Mouse (Mus musculus) liver, embryonic 16.5 days (tissue): Measurements from ENCODE around the gene Foxo3. TPM values are rescaled to one million over a fixed set of nuclear protein-coding genes. Genes with fewer than 3 reads are reported as not detected.

Source experiments
- ATAC-seq: fragments of 200-750 bp; cut with Nextera tagmentation; 2 replicates; pipeline ENCODE4 v1.8.0; 2017; ENCODE audit warnings: low read depth, mild to moderate bottlenecking, moderate number of reproducible peaks, moderate library complexity
- H3K27ac ChIP-seq: fragments of 300-500 bp; sonication (generic); 2 replicates; pipeline ENCODE4 v1.5.1; 2014; ENCODE audit warnings: mild to moderate bottlenecking, low read length
- H3K27me3 ChIP-seq: fragments of 300-500 bp; sonication (generic); 2 replicates; pipeline ENCODE4 v1.6.1; 2014; ENCODE audit warnings: low read depth, low read length, mixed read lengths; ENCODE audit not compliant: control insufficient read depth, insufficient read depth
- H3K36me3 ChIP-seq: fragments of 300-500 bp; sonication (generic); 2 replicates; pipeline ENCODE4 v1.6.1; 2014; ENCODE audit warnings: mild to moderate bottlenecking; ENCODE audit not compliant: control insufficient read depth, insufficient read depth
- H3K4me1 ChIP-seq: fragments of 300-500 bp; sonication (generic); 2 replicates; pipeline ENCODE4 v1.6.1; 2014; ENCODE audit warnings: low read depth, low read length, mixed read lengths; ENCODE audit not compliant: control insufficient read depth
- H3K4me2 ChIP-seq: fragments of 300-500 bp; sonication (generic); 2 replicates; pipeline ENCODE4 v1.6.1; 2014; ENCODE audit warnings: low read depth, low read length, mixed read lengths
- H3K4me3 ChIP-seq: fragments of 300-500 bp; sonication (generic); 2 replicates; pipeline ENCODE4 v1.5.1; 2014; ENCODE audit warnings: low read depth, mild to moderate bottlenecking, low read length
- H3K9ac ChIP-seq: fragments of 300-500 bp; sonication (generic); 2 replicates; pipeline ENCODE4 v1.6.1; 2014; ENCODE audit warnings: low read depth, low read length
- H3K9me3 ChIP-seq: fragments of 300-500 bp; sonication (generic); replicated peaks from 2 replicates; pipeline ENCODE4 v1.6.1; 2016; ENCODE audit warnings: low read length; ENCODE audit not compliant: control insufficient read depth
- WGBS: fragments of 180-500 bp; shearing (Covaris S2); extraction: QIAGEN DNeasy Blood & Tissue Kit; methylation state at CpG from one replicate; pipeline ENCODE4 v1.1.7; 2014; ENCODE audit not compliant: insufficient replicate concordance; 5-methylcytosine and 5-hydroxymethylcytosine counted together
- polyA plus RNA-seq: library from polyadenylated mRNA; unstranded; fragments of >200 nt; fragmentation: Nextera tagmentation; extraction: Ambion mirVana; gene quantifications from 2 replicates; pipeline ENCODE4 v1.2.1, GENCODE M21; 2015

Gene Foxo3
- polyA plus RNA-seq, 1 experiment from 2014 or later, result 13.7 TPM

GRCm38 (mm10) chr10:42271454-42272230 is 4.9 kb downstream of the Foxo3 start:
- H3K4me1 ChIP-seq, result peaks cover 63% of the 10 kb centered on the region
- peak overlapping the region; percentile 93 for H3K9ac ChIP-seq
- 27% methylated on average over 11 of the region's 11 CpGs for WGBS
- peaks cover 7% of the 10 kb centered on the region for H3K9me3 ChIP-seq
- no peaks in the 10 kb centered on the region for H3K27me3 ChIP-seq
- peak overlapping the region; percentile 100 for H3K4me2 ChIP-seq
- peaks cover 57% of the 10 kb centered on the region for H3K36me3 ChIP-seq
- H3K27ac ChIP-seq, result peak overlapping the region; percentile 89
- ATAC-seq, result no peak
- peak overlapping the region; percentile 100 for H3K4me3 ChIP-seq

GRCm38 (mm10) chr10:42270277-42271083 is 6.1 kb downstream of the Foxo3 start:
- no peak for ATAC-seq
- Histone ChIP-seq H3K36me3 (peaks cover 69% of the 10 kb centered on the region), H3K27me3 (no peaks in the 10 kb centered on the region), H3K9me3 (peaks cover 16% of the 10 kb centered on the region), H3K27ac (peak overlapping the region; percentile 89), H3K9ac (peak overlapping the region; percentile 93), H3K4me1 (peaks cover 75% of the 10 kb centered on the region), H3K4me2 (peak overlapping the region; percentile 100), H3K4me3 (peak overlapping the region; percentile 100)
- 17% methylated on average over 10 of the region's 10 CpGs for WGBS

- Histone ChIP-seq H3K9ac (peak overlapping the region; percentile 63), H3K9me3 (peaks cover 16% of the 10 kb centered on the region), H3K4me3 (peak overlapping the region; percentile 48), H3K36me3 (peaks cover 72% of the 10 kb centered on the region), H3K27ac (peak overlapping the region; percentile 71), H3K4me2 (peak overlapping the region; percentile 100), H3K27me3 (no peaks in the 10 kb centered on the region), H3K4me1 (peaks cover 84% of the 10 kb centered on the region)
- 0 out of 2 replicates have a peak, but pooled peaks have one; percentile 2 for ATAC-seq
- WGBS, result 21% methylated on average over 15 of the region's 15 CpGs
Observed at GRCm38 (mm10) chr10:42269281-42270025, 7.1 kb downstream of the Foxo3 start.

- Histone ChIP-seq H3K27ac (peak overlapping the region; percentile 71), H3K27me3 (no peaks in the 10 kb centered on the region), H3K36me3 (peaks cover 73% of the 10 kb centered on the region), H3K4me3 (no peak overlapping the region), H3K4me2 (peak overlapping the region; percentile 100; the same call in 1 of the 2 replicates), H3K9me3 (peaks cover 16% of the 10 kb centered on the region), H3K4me1 (peaks cover 91% of the 10 kb centered on the region), H3K9ac (peak overlapping the region; percentile 63)
- ATAC-seq, result no peak
- 71% methylated on average over 5 of the region's 5 CpGs for WGBS
Observed at GRCm38 (mm10) chr10:42267811-42268545, 8.6 kb downstream of the Foxo3 start.

- Histone ChIP-seq H3K4me2 (peak overlapping the region; percentile 60), H3K27me3 (no peaks in the 10 kb centered on the region), H3K9ac (peak overlapping the region; percentile 60), H3K4me3 (peak overlapping the region; percentile 42), H3K9me3 (peaks cover 16% of the 10 kb centered on the region), H3K4me1 (peaks cover 94% of the 10 kb centered on the region), H3K27ac (peak overlapping the region; percentile 98), H3K36me3 (peaks cover 69% of the 10 kb centered on the region)
- 29% methylated on average over 11 of the region's 11 CpGs for WGBS
- peak; percentile 91 for ATAC-seq
Observed at GRCm38 (mm10) chr10:42265021-42265689, 11.4 kb downstream of the Foxo3 start.

GRCm38 (mm10) chr10:42264195-42264594 is 12.4 kb downstream of the Foxo3 start:
- peaks cover 67% of the 10 kb centered on the region for H3K36me3 ChIP-seq
- H3K4me2 ChIP-seq, result peak overlapping the region; percentile 60
- H3K9ac ChIP-seq, result peak overlapping the region; percentile 47
- no peak for ATAC-seq
- H3K9me3 ChIP-seq, result peaks cover 16% of the 10 kb centered on the region
- H3K4me3 ChIP-seq, result peak overlapping the region; percentile 42
- 69% methylated on average over 5 of the region's 5 CpGs for WGBS
- H3K27ac ChIP-seq, result peak overlapping the region; percentile 98
- H3K27me3 ChIP-seq, result no peaks in the 10 kb centered on the region
- H3K4me1 ChIP-seq, result peaks cover 94% of the 10 kb centered on the region

- WGBS, result 76% methylated on average over 8 of the region's 8 CpGs
- Histone ChIP-seq H3K4me2 (peak overlapping the region; percentile 60), H3K9ac (peak overlapping the region; percentile 47), H3K4me3 (no peak overlapping the region), H3K27me3 (no peaks in the 10 kb centered on the region), H3K36me3 (peaks cover 67% of the 10 kb centered on the region), H3K4me1 (peaks cover 94% of the 10 kb centered on the region), H3K9me3 (peaks cover 16% of the 10 kb centered on the region), H3K27ac (peak overlapping the region; percentile 98)
- ATAC-seq, result no peak
Observed at GRCm38 (mm10) chr10:42263701-42264100, 12.9 kb downstream of the Foxo3 start.

- H3K27me3 ChIP-seq, result no peaks in the 10 kb centered on the region
- peak overlapping the region; percentile 98 for H3K27ac ChIP-seq
- peaks cover 91% of the 10 kb centered on the region for H3K4me1 ChIP-seq
- no peak overlapping the region for H3K4me3 ChIP-seq
- H3K4me2 ChIP-seq, result peak overlapping the region; percentile 58; the same call in 1 of the 2 replicates
- H3K9me3 ChIP-seq, result peaks cover 14% of the 10 kb centered on the region
- no peak for ATAC-seq
- H3K36me3 ChIP-seq, result peaks cover 67% of the 10 kb centered on the region
- WGBS, result 78% methylated on average over 3 of the region's 3 CpGs
- H3K9ac ChIP-seq, result peak overlapping the region; percentile 70; the same call in 1 of the 2 replicates
Observed at GRCm38 (mm10) chr10:42262061-42262460, 14.5 kb downstream of the Foxo3 start.
